Mouse (Mus musculus): ENCODE results near the gene Rprml.
"Not testable (repeated sequence)": the region's sequence is repeated elsewhere in the genome, so short reads cannot be mapped to it uniquely, and the experiment has no call there.

The Rprml gene

DNA sequence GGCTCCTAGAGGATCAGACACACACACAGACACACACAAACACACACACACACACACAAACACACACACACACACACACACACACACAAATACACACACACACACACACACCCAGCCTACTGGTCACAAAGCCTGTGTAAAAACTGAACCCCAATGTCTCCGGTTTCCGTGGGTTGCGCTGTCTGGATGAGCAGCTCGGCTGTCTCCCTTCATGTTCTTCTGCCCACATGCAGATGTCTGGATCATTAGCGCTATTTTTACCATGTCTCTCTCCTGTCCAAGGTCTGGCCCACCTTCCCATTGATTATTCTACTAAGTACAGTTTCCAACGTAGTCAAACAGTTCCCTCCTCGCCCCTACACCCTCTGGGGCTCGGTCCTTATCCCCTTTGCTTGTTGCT, 13.7 kb downstream of the Rprml start:
- no peak for DNase-seq (ENCODE audit: low read depth, low spot score)

DNA sequence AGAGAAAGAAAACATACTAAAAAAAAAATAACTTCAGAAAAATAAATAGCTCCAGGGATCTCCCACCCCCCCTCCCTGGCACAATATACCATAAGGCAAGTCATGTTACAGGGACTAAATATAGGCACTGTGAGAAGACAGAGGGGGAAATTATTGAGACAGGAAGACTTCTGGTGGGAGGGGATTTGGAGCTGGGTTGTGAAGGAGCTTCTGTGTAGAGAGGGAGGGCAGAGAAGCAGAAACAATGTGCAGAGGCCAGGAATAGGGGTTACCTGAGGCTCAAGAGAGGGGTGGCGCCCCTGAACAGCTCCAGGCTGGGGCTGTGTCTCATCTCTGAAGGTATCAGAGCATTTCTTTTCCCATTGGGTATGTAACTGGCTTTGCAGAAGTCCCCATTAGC, 16.3 kb downstream of the Rprml start:
- DNase-seq (ENCODE audit: low read depth, low spot score): no peak

DNA sequence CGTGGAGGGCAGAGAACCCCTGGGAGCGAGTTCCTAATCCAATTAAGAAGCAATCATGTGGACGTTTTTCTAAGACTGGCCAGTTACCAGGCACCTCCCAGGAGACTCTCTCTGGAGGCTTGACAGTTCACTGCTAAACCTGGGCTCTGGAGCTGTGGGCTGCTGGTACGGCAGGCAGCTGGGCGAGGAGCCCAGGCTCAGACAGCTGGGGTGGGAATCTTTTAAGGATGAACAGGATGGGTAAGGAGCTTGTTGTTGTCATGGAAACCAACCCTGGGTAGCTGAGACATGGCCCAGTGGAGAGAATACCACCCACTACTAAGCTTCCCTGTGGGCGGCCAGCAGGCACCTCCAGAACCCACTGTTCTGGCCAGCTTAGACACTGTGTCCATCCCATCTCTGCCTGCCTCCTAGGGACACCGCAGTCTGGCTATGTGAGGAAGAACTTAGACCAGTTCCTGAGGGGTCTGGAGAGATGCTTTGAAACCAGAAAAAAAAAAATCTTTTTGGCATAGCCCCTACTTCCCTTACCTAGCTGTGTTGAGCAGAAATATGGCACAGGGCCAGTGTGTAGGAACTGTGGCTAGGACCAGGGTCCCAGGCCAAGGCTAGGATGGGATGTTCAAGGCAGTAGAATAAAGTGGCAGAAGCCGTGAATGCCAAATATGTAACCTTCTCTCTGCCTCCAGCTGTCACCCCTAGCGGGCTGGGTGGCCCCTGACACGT, 17.0 kb downstream of the Rprml start:
- DNase-seq (ENCODE audit: low read depth, low spot score): no peak

DNA sequence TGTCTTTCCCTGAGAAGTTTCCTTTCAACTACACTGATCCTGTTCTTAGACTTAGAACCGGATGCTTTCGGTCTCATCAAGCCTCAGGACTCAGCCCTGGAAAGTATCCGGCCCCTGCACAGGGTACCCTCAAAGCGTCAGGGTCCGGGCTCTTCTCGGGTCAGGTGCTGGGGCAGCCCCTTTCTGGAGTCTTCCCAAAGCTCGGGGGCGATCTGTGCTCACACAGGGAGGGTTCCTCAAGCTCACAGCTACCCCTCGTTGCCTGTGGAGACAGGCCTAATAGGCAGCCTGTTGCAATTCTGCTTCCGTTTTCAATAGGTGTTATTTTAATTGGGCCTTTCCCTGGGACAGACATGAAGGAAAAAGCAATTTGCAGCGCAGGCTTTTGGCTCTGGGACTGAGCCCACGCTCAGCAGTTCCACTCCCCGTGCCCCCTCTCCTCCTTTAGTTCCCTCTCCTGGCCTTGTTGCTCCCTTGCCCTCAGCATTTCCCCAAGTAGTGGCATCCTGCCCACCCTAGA, 17.6 kb downstream of the Rprml start:
- no peak for DNase-seq (ENCODE audit: low read depth, low spot score)

DNA sequence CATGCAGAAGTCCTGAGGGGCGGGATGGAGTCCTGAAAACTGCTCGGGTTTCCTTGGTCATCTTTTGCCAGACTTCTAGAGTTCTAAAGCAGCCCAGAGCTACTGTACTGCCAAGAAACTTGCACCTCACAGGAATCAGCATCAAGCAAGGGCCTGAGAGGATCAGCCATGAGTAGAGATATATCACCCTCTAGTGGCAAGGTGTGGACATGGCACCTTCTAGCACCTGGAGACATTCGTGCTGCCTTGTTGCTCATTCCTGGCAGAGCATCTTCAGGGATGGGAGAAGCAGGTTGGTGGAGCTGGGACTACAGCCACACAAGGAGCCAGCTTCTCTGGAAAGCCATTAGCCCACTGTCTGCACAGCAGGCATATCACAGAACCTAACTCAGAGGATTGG, 26.2 kb downstream of the Rprml start:
- DNase-seq (ENCODE audit: low read depth, low spot score): peak; percentile 53

DNA sequence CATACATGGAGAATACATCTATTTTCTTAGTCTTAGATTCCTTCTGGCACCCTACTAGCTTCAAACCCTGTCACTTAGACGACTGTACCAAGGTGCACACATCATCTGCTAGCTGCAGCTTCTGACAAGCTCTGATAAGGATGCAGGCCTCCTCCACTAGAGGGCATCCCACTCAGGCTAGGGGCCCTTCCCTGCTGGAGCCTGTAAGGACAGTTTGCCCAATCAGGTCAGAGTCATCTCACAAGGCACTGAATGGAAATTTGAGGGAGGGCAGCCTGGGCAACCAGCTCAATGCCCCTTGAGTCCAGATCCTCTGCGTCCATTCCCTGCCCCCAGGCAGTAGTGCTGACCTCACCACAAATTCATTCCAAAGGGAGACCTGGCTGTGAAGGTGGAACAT, 27.7 kb downstream of the Rprml start:
- DNase-seq (ENCODE audit: low read depth, low spot score): not testable (repeated sequence)

GRCm38 (mm10) chr11:103683667-103684334, 34.4 kb downstream of the Rprml start:
- no peak for DNase-seq (ENCODE audit: low read depth, low spot score)

DNA sequence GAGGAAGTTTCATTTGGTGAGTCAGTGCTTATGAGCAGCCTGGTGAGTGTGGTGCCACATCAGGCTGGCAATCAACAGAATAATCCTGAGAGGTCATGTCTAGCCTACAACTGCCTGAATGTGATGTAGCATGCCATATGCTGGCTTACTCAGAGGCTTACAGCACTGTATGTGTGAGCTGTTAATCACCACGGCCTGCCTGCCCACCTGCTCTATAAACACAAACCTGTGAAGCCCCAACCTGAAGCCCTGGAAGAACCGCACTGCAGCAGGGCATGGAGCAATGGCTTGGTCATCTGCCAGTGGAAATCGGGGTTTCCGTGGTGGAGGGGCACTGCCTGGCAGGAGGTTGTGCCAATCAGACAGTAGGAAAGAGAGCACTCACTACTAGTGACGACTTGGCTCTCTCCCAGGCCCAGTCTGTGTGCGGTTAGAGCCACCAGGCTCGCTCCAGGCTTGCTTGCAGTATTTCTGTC, 35.9 kb downstream of the Rprml start:
- DNase-seq (ENCODE audit: low read depth, low spot score): no peak

GRCm38 (mm10) chr11:103686706-103687105, 37.3 kb downstream of the Rprml start:
- no peak for DNase-seq (ENCODE audit: low read depth, low spot score)

DNA sequence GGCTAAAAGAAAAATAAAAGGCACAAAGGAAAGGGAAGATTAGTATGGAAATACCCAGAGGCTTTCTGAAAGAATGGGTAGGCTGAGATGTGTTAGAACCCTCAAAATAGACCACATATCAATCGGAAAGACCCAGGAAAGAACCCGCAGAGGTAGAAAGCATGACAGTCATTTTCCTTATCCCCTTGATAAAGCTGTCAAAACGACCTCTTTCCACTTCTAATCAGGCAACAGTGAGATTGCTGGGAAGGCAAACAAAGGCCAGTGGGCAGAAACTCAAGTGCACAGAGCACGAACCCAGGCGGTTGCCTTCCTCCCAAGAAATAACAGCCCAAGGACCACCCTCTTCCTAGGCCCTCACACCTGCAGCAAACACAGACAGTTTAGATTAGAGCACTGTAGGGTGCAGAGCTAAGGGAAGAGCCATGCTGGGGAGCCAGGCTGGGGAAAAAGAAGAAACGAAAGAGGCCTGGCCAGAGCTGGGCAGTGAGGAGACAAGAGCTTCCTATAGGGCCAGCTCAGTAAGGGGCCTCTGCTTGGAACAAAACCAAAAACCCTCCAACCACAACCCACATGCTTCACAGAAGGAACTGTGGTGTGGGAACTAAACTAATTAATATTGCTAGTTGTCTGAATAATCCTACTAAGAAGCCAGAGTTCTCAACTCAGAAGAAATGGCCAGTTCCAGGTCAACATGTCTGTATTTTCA, 39.1 kb downstream of the Rprml start:
- DNase-seq (ENCODE audit: low read depth, low spot score): no peak

DNA sequence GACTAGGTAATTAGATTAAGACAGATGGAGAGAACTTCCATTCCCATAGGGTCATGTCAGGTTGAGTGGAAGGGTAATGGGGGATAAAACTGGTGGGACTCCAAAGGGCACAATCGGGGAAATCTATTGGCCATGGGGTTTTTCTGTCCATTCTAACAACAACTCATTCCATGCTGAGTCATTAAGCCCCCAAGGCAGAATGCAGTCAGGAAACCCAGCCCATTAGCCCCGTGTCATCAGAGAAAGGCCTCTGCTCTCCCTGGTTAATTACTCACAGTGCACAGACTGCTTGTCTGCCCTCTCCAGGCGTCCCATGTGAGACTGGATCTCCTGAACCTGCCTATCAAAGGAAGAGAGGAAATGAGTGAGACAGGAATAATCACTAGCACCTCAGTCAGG, 39.6 kb downstream of the Rprml start:
- no peak for DNase-seq (ENCODE audit: low read depth, low spot score)

DNA sequence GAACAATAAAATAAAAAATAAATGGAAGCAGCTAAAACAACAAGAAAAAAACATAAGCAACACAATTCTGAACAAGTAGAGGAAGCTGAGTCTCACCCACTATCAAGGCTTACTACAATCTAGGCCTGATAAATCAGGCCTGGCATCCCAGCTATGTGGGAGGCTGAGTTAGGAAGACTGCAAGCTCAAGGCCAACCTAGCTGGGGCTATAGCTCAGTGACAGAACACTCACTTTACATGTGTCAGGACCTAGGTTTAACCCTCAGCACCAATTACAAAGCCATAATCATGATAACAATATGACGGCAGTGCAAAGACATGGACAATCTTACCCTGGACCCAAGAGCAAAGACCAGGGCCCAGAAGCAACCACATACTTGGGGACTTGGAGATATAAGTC, 41.7 kb downstream of the Rprml start:
- DNase-seq (ENCODE audit: low read depth, low spot score): no peak

DNA sequence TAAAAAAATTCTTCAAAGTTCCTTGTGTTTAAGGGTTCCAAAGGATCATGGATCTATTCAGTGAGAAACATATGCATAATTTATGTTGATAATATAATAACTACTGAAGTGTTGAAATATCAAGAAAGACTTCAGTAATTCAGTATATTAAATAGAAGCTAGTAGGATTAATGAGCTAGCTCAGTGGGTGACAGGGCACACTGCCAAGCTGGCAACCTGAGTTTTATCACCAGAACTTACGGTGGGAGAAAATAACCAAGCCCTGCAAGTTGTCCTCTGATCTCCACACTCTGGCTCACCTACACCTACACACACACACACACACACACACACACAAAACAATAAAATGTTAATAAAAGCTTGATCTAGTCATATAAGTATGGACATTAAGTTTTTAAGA, 43.9 kb downstream of the Rprml start:
- DNase-seq (ENCODE audit: low read depth, low spot score): no peak

- DNase-seq (ENCODE audit: low read depth, low spot score): no peak
Measured at GRCm38 (mm10) chr11:103696851-103697564, 47.6 kb downstream of the Rprml start.

- DNase-seq (ENCODE audit: low read depth, low spot score): peak; percentile 91
Measured at GRCm38 (mm10) chr11:103697565-103698176, 48.3 kb downstream of the Rprml start, which contains the start of gene Gosr2. Gosr2 (minus strand) TSS chr11:103697898.

- no peak for DNase-seq (ENCODE audit: low read depth, low spot score)
Measured at GRCm38 (mm10) chr11:103698226-103698625, 48.9 kb downstream of the Rprml start.
